Mouse (Mus musculus): ENCODE data around the gene Lcmt1.

Lcmt1 gene

GRCm38 (mm10) chr7:123458309-123458708, 88.7 kb downstream of the Lcmt1 start:
- no peak for DNase-seq (ENCODE audit: low spot score in 2 of 2)

GRCm38 (mm10) chr7:123459247-123459646, 89.7 kb downstream of the Lcmt1 start:
- DNase-seq (ENCODE audit: low spot score in 2 of 2): no peak

- DNase-seq (ENCODE audit: low spot score in 2 of 2): no peak
Measured at GRCm38 (mm10) chr7:123461316-123461715, 91.7 kb downstream of the Lcmt1 start.

- no peak for DNase-seq (ENCODE audit: low spot score in 2 of 2)
Measured at GRCm38 (mm10) chr7:123462070-123462501, 92.5 kb downstream of the Lcmt1 start, which contains the start of gene Aqp8. TSS of gene Aqp8 (plus strand) at chr7:123462291.

- no peak for DNase-seq (ENCODE audit: low spot score in 2 of 2)
Measured at GRCm38 (mm10) chr7:123463569-123463968, 94.0 kb downstream of the Lcmt1 start.

- peak; percentile 54 to 83 for DNase-seq (ENCODE audit: low spot score in 2 of 2)
Measured at GRCm38 (mm10) chr7:123465692-123466387, 96.3 kb downstream of the Lcmt1 start.

GRCm38 (mm10) chr7:123467961-123468360, 98.4 kb downstream of the Lcmt1 start:
- DNase-seq (ENCODE audit: low spot score in 2 of 2): no peak

All from right cerebral cortex, postnatal 10 days (tissue).